Mouse (Mus musculus) midbrain, embryonic 10.5 days (tissue): ENCODE measurements around the gene Rhebl1. TPM values are rescaled to one million over a fixed set of nuclear protein-coding genes. Genes with fewer than 3 reads are reported as not detected.
"Not testable (repeated sequence)": the region's sequence is repeated elsewhere in the genome, so short reads cannot be mapped to it uniquely, and the experiment has no call there.

Source experiments
- DNase-seq: peaks from one replicate; pipeline ENCODE4 v3.0.0-alpha.2; 2017; ENCODE audit warnings: low spot score
- H3K27ac ChIP-seq: fragments of 300-500 bp; sonication (generic); replicated peaks from 2 replicates; pipeline ENCODE4 v1.5.1; 2016; ENCODE audit warnings: mild to moderate bottlenecking
- H3K27me3 ChIP-seq: fragments of 300-500 bp; sonication (generic); 2 replicates; pipeline ENCODE4 v1.6.1; 2016; ENCODE audit warnings: low read depth, mild to moderate bottlenecking; ENCODE audit not compliant: poor library complexity, severe bottlenecking
- H3K36me3 ChIP-seq: fragments of 300-500 bp; sonication (generic); 2 replicates; pipeline ENCODE4 v1.6.1; 2016; ENCODE audit warnings: mild to moderate bottlenecking, moderate library complexity
- H3K4me1 ChIP-seq: fragments of 300-500 bp; sonication (generic); 2 replicates; pipeline ENCODE4 v1.6.1; 2016
- H3K4me3 ChIP-seq: fragments of 300-500 bp; sonication (generic); 2 replicates; pipeline ENCODE4 v1.5.1; 2016; ENCODE audit warnings: mild to moderate bottlenecking, moderate library complexity
- H3K9me3 ChIP-seq: fragments of 300-500 bp; sonication (generic); replicated peaks from 2 replicates; pipeline ENCODE4 v1.6.1; 2016; ENCODE audit warnings: mild to moderate bottlenecking
- WGBS: fragments of 180-500 bp; shearing (Covaris S2); methylation state at CpG from one replicate; pipeline ENCODE4 v1.1.7; 2016; 5-methylcytosine and 5-hydroxymethylcytosine counted together
- polyA plus RNA-seq: library from polyadenylated mRNA; unstranded; fragments of >200 nt; fragmentation: Nextera tagmentation; extraction: Ambion mirVana; gene quantifications from 2 replicates; pipeline ENCODE4 v1.2.1, GENCODE M21; 2016

Gene Rhebl1
- 19.3 and 23.9 TPM in 2 replicates for polyA plus RNA-seq

DNA sequence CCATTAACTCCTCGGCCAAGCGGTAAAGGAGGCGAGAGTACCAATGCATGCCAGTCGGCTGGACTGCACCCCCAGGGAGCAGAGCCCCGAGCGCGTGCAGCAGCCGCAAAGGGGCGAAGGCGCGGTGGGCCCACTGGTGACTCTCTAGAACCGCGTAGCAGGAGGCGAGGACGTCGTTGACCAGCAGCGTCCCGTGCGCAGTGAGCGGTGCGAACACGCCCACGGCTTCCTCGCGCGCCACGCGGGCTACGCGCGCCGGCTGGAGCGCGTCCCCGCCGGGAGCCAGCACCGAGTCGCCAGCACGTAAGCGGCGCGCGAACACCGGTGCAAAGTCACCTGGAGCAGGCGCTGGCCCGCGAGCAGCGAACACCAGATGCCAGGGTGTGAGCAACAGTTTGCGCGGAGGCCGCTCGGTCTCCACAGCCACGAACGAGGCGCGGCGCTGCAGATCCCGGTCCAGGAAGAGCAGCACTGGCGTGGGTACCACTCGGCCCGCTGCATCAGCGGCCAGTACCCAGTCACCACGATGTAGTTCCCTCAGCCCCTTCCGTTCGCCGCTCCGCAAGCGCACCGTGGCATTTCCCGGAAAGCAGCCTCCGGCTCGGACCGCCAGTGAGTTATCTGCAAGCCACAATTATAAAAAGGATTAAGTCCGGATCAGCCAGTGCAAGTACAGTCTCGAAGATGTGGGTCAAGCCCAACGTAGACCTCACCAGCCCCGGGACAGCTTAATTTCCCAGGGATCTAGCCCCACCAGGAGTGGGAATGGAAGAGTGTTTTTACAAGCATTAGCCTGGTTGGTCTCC, at the start of gene Rhebl1:
Gene Rhebl1 (minus strand): TSS at position 601 of the 806 bp plus-strand sequence.
- Histone ChIP-seq H3K4me3 (peak within 1 kb of the TSS; percentile 63), H3K4me1 (peaks cover 58% of the 10 kb centered on the region), H3K27ac (peak within 1 kb of the TSS; percentile 84), H3K27me3 (peaks cover 88% of the 10 kb centered on the region), H3K9me3 (no peaks in the 10 kb centered on the region), H3K36me3 (no peaks in the 10 kb centered on the region)
- peak; percentile 66 for DNase-seq
- WGBS, result under 1% methylated on average over 77 of the region's 77 CpGs

DNA sequence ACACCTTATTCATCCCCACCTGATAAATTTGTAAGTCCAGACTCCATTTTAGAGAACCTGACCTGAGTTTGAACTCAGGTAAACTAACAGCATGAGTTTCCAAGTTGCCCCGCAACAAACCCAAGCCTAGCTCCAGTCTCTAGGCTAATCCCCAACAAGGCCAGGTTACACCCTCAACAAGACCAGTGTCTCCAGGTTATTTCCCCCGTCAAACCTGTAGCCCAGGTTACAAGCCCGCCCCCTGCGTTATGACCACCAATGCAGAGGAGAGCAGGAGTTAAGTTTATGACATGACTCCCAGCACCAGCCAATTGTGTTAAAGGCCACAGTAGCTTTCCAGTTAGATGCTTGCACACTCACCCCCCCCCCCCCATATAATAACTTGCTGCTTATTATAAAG, 48.8 kb upstream of the Rhebl1 start:
- Histone ChIP-seq H3K9me3 (0 out of 2 replicates have a peak, but pooled peaks cover 3% of the 10 kb centered on the region), H3K27ac (no peak overlapping the region), H3K4me1 (peaks cover 9% of the 10 kb centered on the region), H3K4me3 (no peak overlapping the region), H3K36me3 (peaks cover 13% of the 10 kb centered on the region), H3K27me3 (no peaks in the 10 kb centered on the region)
- DNase-seq, result no peak
- WGBS, result 80% methylated on average over 4 of the region's 4 CpGs

DNA sequence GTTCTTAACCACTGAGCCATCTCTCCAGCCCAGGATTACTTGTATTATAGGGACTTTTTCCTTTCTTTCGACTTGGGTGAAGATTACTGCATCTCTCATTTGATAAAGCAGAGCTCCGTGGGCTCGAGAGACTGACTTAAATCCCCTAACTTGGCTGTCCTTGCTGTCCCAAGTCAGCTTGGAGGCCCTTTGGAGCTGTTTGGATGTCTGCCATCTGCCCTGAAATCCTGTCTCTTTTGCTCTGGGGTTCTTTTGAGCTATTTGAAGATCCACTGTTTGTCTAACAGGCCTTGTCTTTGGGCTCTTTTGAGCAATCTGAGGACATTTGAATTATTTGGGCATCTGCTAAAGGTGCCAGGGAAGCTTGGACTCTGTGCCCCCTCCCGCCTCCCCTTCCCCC, 47.7 kb upstream of the Rhebl1 start:
- H3K36me3 ChIP-seq, result peaks cover 11% of the 10 kb centered on the region
- no peak for DNase-seq
- 0 out of 2 replicates have a peak, but pooled peaks cover 3% of the 10 kb centered on the region for H3K9me3 ChIP-seq
- no peaks in the 10 kb centered on the region for H3K27me3 ChIP-seq
- H3K4me3 ChIP-seq, result no peak overlapping the region
- peaks cover 8% of the 10 kb centered on the region for H3K4me1 ChIP-seq
- no peak overlapping the region for H3K27ac ChIP-seq
- 91% methylated on average over 4 of the region's 4 CpGs for WGBS

DNA sequence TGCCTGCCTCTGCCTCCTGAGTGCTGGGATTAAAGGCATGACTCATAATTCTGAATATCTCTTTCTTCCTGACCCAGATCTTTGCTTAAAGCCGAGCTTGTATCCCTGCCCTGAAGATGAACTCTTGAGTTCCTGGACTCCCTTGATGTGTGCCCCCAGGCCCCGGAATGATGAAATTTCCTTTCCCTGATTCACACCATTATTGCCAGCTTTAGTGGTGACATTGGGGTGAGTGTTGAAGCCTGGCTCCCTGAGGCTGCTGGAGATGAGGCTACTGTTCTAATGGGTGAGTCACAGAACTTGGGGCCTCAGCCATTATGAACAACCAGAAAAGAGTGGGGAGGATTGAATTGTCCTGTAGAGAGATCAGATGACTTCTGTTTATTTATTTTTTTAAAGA, 47.2 kb upstream of the Rhebl1 start:
- WGBS, result 96% methylated on average over 2 of the region's 2 CpGs
- no peak for DNase-seq
- no peaks in the 10 kb centered on the region for H3K27me3 ChIP-seq
- 0 out of 2 replicates have a peak, but pooled peaks cover 3% of the 10 kb centered on the region for H3K9me3 ChIP-seq
- peaks cover 9% of the 10 kb centered on the region for H3K4me1 ChIP-seq
- peaks cover 10% of the 10 kb centered on the region for H3K36me3 ChIP-seq
- H3K27ac ChIP-seq, result no peak overlapping the region
- H3K4me3 ChIP-seq, result no peak overlapping the region

DNA sequence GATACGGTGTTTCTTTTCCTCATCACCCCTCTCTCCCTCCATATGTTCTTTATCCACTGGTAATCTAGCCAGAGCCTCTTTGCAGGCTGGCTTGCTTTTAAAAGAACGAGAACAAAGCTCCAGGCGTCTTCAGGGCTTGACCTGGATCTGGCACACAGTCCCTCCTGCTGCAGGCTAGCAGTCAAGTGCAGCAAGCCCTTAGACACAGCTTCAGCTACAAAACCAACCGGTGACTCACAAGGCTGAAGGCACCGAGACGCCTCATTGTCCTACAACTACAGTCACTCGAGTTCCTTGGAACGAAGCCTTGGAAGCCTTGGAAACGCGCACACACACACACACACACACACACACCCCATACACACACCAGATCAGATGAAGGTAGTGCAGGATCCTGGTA, 46.5 kb upstream of the Rhebl1 start:
- Histone ChIP-seq H3K9me3 (0 out of 2 replicates have a peak, but pooled peaks cover 3% of the 10 kb centered on the region), H3K4me1 (peaks cover 12% of the 10 kb centered on the region), H3K27ac (no peak overlapping the region), H3K27me3 (no peaks in the 10 kb centered on the region), H3K4me3 (no peak overlapping the region), H3K36me3 (peaks cover 10% of the 10 kb centered on the region)
- DNase-seq, result no peak
- 75% methylated on average over 10 of the region's 10 CpGs for WGBS

DNA sequence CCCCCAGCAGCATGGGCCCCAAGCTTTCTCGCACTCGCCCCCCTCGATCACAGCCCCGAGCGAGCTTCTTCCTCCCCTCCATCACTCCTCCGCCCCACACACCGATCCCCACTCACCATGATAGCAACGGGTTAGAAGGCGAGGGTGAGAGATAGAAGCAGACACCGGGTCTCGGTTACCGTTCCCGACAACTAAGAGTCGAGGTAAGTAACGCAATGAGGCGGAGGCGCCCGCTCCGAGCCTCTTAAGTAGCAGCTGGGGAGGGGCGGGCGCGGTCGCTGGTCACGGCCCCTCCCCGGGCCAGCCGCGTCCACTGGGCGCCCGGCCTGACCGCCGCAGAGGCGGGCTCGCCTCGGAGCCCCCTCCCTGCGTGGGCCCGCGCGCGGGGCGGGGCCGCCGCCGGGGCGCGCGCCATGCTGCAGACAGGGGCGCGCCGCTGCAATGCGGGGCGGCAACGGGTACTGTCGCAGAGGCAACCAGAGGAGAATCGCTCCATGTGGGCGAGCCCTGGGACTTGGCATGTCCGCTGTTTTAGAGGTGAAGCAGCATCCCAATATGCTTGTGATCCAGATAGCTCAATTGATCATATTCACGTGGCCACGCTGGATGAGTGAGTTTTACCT, 40.0 kb upstream of the Rhebl1 start, which contains the start of gene Tuba1b:
Gene Tuba1b (minus strand): TSS at position 349 of the 623 bp plus-strand sequence.
- Histone ChIP-seq H3K27me3 (no peaks in the 10 kb centered on the region), H3K36me3 (peaks cover 25% of the 10 kb centered on the region), H3K9me3 (no peaks in the 10 kb centered on the region), H3K4me1 (peaks cover 30% of the 10 kb centered on the region), H3K27ac (peak within 1 kb of the TSS; percentile 99), H3K4me3 (peak within 1 kb of the TSS; percentile 90)
- WGBS, result under 1% methylated on average over 58 of the region's 58 CpGs
- peak; percentile 89 for DNase-seq

DNA sequence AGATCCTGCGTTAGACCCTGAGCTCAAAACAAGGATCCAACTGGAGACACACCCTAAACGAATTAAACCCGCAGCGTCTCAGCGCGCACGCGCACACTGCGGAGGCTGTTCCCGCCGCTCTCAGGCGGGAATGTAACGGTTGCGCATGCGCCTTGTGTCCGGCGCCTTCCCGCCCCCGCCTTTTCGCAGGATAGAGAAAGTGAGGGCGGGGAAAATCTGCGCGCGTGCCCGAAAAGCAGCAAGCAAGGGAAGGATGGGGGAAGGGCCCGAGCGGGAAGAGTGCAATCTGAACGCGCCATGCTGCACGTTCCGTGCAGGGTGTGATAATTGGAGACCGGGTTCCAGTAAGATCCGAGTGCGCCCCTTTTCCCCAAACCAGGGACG, 39.5 kb upstream of the Rhebl1 start:
- WGBS, result under 1% methylated on average over 35 of the region's 35 CpGs
- H3K27ac ChIP-seq, result peak overlapping the region; percentile 99
- H3K36me3 ChIP-seq, result peaks cover 25% of the 10 kb centered on the region
- peak; percentile 96 for DNase-seq
- peaks cover 35% of the 10 kb centered on the region for H3K4me1 ChIP-seq
- peak overlapping the region; percentile 90 for H3K4me3 ChIP-seq
- H3K27me3 ChIP-seq, result no peaks in the 10 kb centered on the region
- no peaks in the 10 kb centered on the region for H3K9me3 ChIP-seq

DNA sequence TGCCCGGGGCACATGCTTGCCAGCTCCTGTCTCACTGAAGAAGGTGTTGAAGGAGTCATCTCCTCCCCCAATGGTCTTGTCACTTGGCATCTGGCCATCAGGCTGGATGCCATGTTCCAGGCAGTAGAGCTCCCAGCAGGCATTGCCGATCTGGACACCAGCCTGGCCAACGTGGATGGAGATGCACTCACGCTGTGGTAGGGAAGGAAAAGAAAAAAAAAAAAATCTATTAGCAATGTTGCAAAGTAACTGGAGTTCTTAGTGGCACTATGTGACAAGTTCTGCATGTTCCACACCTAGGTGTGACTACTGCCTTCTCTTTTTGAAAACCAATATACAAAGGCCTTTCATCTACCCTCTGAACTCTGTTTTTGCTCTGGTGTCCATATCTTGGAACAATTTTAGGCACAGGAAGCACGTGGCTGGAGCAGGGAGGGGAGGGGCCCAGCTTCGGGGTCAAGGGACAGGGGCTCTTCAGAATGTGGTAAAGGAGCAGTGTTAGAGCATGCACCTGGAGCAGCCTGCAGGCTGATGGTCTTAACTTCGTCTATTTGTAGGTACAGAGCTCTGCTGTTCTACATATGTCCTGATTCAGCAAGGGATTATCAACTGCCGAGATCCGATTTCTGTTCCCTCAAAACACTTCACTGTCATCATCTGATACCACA, 38.8 kb upstream of the Rhebl1 start:
- WGBS, result 23% methylated on average over 8 of the region's 9 CpGs
- peaks cover 25% of the 10 kb centered on the region for H3K36me3 ChIP-seq
- H3K9me3 ChIP-seq, DNase-seq, H3K27me3 ChIP-seq: not testable (repeated sequence)
- H3K4me3 ChIP-seq, result peak overlapping the region; percentile 90
- H3K4me1 ChIP-seq, result peaks cover 40% of the 10 kb centered on the region
- H3K27ac ChIP-seq, result peak overlapping the region; percentile 99

DNA sequence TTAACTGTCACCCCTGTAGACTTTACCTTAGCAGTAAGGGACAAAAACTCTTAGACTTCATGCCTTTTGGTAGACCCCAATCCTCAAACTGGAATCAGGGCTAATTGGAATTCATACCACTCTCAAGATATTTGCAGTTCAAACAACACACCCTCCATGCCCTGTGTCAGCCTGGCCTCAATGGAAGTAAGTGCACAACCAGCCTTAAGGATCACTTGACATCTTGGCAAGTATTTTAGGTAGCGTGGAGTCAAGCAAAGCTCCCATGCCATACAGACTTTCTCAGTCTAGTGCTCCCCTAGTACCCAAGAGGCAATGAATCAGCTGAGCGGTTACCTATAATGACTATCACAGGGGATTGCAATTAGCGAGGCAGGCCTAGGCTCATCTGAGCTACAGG, 36.7 kb upstream of the Rhebl1 start:
- no peak for DNase-seq
- peaks cover 28% of the 10 kb centered on the region for H3K36me3 ChIP-seq
- no peaks in the 10 kb centered on the region for H3K9me3 ChIP-seq
- no peaks in the 10 kb centered on the region for H3K27me3 ChIP-seq
- H3K4me1 ChIP-seq, result peaks cover 35% of the 10 kb centered on the region
- 81% methylated on average over 3 of the region's 3 CpGs for WGBS
- H3K27ac ChIP-seq, result no peak overlapping the region
- 0 out of 2 replicates have a peak overlapping the region, but pooled peaks have one; percentile 16 for H3K4me3 ChIP-seq

DNA sequence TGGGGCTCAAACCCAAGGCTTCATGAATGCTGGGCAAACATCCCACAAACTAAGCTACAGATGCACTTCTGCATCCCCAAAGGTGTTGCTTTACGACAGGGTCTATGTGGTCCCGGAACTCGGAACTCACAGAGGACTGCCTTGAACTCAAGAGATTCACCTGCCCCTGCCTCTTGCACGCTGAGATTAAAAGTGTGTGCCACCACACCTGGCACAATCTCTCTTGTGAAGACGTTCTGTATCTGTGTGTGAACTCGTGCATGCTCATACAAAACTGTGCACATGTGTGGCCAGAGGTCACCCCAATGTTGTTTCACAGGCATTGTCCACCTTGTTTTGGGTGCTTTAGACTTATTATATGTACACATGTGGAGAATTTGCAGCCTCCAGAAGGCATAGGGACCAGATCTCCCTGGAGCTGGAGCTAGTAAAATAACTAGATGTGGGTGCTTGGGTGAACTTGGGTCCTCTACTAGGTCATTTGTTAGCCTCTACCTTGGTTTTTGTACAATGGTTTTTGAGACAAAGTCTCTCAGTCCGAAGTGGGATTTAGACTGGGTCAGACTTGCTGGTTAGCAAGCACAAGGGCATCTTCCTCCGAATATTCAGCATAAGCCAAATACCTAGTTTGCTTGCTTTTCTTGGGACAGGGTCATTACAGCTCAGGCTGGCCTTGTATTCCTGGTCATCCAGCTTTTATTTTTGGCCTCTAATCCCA, 35.8 kb upstream of the Rhebl1 start:
- Histone ChIP-seq H3K36me3 (peaks cover 29% of the 10 kb centered on the region), H3K4me3 (no peak overlapping the region), H3K4me1 (peaks cover 26% of the 10 kb centered on the region), H3K27me3 (no peaks in the 10 kb centered on the region), H3K9me3 (no peaks in the 10 kb centered on the region), H3K27ac (no peak overlapping the region)
- no peak for DNase-seq
- WGBS, result 66% methylated on average over 8 of the region's 8 CpGs

DNA sequence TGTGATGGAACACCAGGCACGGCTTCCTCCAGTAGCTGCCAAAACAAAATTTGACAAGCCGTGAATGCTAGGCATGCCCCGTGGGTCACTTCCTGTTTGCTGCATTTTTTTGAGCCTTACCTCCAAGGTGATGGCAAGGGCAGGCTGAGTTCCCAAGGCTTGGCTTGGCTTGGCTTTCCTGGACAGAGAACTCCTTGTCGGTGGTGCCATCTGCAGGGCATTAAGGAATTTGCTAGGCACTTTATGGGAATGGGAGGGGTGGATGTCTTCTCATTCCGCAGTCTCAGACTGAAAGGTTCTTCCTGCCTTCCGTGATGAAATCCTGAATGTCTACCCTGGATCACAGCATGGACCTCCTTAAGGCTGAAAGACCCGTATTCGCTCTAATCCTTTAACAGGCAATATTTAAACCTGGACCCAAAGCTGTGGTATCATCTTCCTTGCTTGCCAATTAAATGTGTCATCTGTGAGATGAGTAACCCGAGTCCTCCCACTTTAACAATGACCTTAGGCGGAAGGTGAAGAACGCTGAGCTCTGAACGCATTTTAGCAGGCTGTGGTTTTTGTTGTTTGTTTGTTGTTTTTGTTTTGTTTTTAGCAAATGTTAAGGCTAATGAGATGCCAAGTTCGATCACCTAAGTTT, 34.4 kb upstream of the Rhebl1 start:
- H3K4me3 ChIP-seq, result peak overlapping the region; percentile 20; the same call in 1 of the 2 replicates
- H3K27ac ChIP-seq, result no peak overlapping the region
- peaks cover 29% of the 10 kb centered on the region for H3K36me3 ChIP-seq
- peak; percentile 69 for DNase-seq
- no peaks in the 10 kb centered on the region for H3K27me3 ChIP-seq
- H3K9me3 ChIP-seq, result no peaks in the 10 kb centered on the region
- peaks cover 22% of the 10 kb centered on the region for H3K4me1 ChIP-seq
- 19% methylated on average over 13 of the region's 13 CpGs for WGBS

DNA sequence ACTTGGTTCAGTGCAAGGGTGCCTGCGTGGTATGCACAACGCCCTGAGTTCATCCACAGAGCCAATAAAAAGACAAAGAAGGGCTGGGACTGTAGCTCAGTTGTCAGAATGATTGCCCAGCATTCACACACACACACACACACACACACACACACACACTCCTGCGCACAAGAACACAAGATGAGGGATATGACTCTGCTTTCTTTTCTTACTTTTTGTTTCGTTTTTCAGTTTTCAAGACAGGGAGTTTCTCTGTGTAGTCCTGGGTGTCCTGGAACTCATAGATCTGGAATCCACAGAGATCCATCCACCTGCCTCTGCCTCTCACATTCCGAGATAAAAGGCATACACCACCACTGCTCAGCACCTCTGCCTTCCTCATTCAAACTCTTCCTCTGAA, 33.2 kb upstream of the Rhebl1 start:
- peaks cover 16% of the 10 kb centered on the region for H3K4me1 ChIP-seq
- peaks cover 23% of the 10 kb centered on the region for H3K36me3 ChIP-seq
- DNase-seq, result no peak
- H3K27ac ChIP-seq, result no peak overlapping the region
- no peak overlapping the region for H3K4me3 ChIP-seq
- no peaks in the 10 kb centered on the region for H3K27me3 ChIP-seq
- no peaks in the 10 kb centered on the region for H3K9me3 ChIP-seq
- 87% methylated on average over 5 of the region's 5 CpGs for WGBS
